Mouse (Mus musculus) heart, postnatal 0 days (tissue): ENCODE measurements around the gene Sept14.

Experiments
- CTCF ChIP-seq: IDR thresholded peaks from 2 replicates; pipeline ENCODE4 v1.5.1; 2016; ENCODE audit warnings: antibody characterized with exemption, control low read depth, low read depth
- EP300 ChIP-seq: IDR thresholded peaks from 2 replicates; pipeline ENCODE4 v1.6.1; 2016; ENCODE audit warnings: antibody characterized with exemption, low read depth

- TF ChIP-seq CTCF: no peak
- no peak for TF ChIP-seq EP300
Measured at GRCm38 (mm10) chr5:129657931-129658330, 50.4 kb downstream of the Sept14 start.
